Mouse (Mus musculus): ENCODE measurements around the gene Mgat5. TPM values are rescaled to one million over a fixed set of nuclear protein-coding genes. Genes with fewer than 3 reads are reported as not detected.

Mgat5 gene
- total RNA-seq, 2 experiments from 2014 or later: 18.3 to 24.9 TPM

DNA sequence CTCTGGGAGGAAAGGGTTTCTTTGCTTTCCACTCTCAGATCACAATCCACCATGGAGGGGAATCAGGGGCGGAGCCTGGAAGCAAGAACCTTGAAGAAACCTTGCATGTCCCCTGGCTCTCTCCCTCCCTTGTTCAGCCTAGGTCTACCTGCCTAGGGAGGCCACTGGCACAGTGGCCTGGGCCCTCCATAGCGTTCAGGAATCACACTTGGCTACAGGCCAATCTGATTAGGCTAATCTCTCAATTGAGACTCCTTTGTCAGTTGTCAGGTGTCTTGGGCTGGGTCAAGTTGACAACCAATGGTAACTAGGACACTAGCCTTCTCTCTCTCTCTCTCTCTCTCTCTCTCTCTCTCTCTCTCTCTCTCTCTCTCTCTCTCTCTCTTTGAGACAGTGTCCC lies 12.2 kb downstream of the Mgat5 start:
- DNase-seq (ENCODE audit: low spot score in 2 of 2): no peak

DNA sequence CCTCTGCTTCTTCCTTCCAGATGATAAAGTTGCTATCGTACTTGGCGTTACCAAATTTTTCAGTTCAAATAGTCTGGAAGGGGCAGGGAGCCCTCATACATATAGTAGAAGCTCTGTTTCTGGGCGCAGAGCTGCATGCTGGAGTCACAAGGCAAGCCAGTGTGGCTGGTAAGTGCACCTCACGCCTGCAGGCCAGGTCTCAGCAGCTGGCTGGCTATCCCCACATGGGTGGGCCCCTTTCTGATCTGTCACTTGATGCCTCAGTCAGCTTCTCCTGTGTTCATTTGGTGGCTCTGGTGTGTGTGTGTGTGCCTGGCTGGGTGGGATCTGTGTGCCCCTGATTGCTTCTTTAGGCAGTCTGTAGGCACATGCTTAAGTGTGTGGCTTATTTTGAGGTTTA lies 12.8 kb downstream of the Mgat5 start:
- DNase-seq (ENCODE audit: low spot score in 2 of 2): no peak

- no peak for DNase-seq (ENCODE audit: low spot score in 2 of 2)
Measured at GRCm38 (mm10) chr1:127218182-127218581, 13.4 kb downstream of the Mgat5 start.

DNA sequence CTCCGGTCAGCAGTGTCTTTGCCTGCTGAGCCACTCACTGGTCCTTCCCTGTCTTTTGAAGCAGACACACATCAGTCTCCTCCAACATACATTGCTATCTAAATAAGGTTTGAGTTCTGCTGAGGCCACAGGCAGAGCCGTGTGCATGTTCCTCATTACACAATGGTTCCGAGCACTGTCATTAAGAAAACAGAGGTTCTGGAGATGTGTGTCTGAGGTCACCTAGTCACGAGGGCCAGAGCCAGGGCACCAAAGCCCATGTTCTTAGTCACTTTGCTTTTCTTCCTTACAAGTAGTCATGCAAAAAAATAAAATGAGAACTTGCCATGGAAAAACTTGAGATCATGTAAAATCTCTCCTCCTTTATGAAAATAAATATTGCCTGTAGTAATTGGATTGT lies 14.3 kb downstream of the Mgat5 start:
- DNase-seq (ENCODE audit: low spot score in 2 of 2): no peak

- DNase-seq (ENCODE audit: low spot score in 2 of 2): no peak
Measured at GRCm38 (mm10) chr1:127219621-127220020, 14.8 kb downstream of the Mgat5 start.

GRCm38 (mm10) chr1:127221998-127222736 lies 17.4 kb downstream of the Mgat5 start:
- DNase-seq (ENCODE audit: low spot score in 2 of 2): no peak

GRCm38 (mm10) chr1:127225060-127225459 lies 20.2 kb downstream of the Mgat5 start:
- DNase-seq (ENCODE audit: low spot score in 2 of 2): no peak

GRCm38 (mm10) chr1:127229011-127229410 lies 24.2 kb downstream of the Mgat5 start:
- no peak for DNase-seq (ENCODE audit: low spot score in 2 of 2)

DNA sequence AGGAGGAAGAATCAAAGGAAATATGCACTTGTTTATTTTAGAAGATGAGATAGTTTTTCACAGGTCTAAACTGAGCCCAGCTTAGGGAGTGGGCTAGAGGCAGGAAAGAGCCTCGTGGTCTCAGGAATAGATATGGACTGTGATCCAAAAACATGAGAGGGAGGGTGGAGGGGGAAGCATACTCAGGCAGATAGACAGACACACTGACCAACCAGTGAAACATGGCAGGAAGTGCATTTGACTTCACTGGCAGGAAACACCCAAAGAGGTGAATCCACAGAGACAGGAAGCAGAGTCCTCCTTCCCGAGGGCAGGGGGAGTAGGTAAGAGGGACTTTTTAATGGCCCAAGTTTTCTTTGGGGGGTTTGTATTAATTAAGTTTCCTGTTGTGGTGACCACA lies 25.7 kb downstream of the Mgat5 start:
- DNase-seq (ENCODE audit: low spot score in 2 of 2): no peak

- no peak for DNase-seq (ENCODE audit: low spot score in 2 of 2)
Measured at GRCm38 (mm10) chr1:127233191-127233651, 28.4 kb downstream of the Mgat5 start.

- DNase-seq (ENCODE audit: low spot score in 2 of 2): no peak
Measured at GRCm38 (mm10) chr1:127235157-127235556, 30.3 kb downstream of the Mgat5 start.

DNA sequence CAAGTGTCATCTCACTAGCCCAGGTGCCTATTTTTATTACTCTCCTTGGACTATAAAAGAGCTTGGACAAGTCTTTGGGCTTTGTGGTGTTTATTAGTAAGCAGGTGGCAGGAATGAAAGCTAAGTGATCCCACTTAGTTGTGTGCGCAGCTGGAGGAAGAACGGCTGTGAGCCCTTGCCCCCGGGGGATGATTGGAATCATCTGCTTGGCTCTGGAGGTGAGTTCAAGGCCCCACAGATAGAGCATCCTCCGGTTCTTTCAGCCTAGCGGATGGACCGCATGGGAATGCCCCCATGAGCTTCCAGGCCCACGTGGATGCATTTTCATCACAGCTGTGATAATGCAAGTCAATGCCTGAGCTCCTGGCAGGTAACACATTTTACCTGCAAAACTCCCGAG lies 31.6 kb downstream of the Mgat5 start:
- no peak for DNase-seq (ENCODE audit: low spot score in 2 of 2)

DNA sequence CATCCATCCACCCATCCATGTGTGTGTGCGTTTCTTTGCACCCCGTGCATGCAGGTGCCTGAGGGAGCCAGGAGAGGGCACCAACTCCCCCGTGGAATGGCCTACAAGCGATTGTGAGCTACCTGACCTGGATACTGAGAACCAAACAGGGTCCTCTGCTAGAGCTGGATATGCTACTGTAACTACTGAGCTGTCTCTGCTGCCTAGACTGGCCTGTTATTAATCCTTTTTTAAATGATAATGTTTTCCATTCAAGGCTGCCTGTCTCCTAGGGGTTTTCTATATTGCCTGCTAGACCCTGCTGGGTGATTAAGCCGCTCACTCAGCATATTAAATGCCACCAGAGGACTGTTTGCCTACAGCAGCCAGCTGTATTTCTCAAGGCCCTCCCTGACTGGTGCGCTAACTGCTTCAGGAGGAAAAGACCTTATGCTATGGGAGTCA lies 34.1 kb downstream of the Mgat5 start:
- no peak for DNase-seq (ENCODE audit: low spot score in 2 of 2)

GRCm38 (mm10) chr1:127239914-127240313 lies 35.1 kb downstream of the Mgat5 start:
- DNase-seq (ENCODE audit: low spot score in 2 of 2): no peak

GRCm38 (mm10) chr1:127242151-127242887 lies 37.5 kb downstream of the Mgat5 start:
- DNase-seq (ENCODE audit: low spot score in 2 of 2): no peak

DNA sequence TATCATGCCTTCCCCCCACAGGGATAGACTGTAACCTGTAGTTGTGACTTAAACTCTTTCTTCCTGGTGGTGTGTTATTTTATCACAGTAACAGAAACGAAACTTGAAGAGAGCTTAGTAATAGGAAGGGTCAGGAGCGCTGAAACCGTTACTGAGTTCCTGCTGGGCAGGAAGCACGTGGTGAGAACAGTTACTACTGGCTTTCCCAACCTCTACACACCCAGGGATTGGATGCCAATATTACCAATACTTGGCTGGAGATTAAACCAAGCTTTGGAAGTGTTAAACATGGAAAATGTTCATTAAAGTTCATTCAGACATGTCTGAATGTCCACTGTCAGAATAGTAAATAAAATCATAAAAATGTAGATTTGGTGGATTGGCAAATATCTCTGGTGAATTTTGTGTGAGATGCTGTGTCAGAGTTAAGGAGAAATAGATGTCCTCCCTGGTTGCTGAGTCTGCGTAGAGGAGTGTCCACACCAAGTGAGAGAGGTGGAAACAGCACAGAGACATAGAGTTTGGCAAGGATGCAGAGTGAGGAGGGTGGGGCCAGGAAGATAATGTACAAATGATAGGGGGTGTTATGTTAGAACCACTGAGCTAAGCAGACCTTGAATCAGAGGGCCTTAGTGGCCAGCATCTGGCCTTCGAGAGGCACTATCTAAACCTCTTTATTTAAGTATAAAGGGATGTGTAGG lies 38.2 kb downstream of the Mgat5 start:
- DNase-seq (ENCODE audit: low spot score in 2 of 2): no peak

- DNase-seq (ENCODE audit: low spot score in 2 of 2): no peak
Measured at GRCm38 (mm10) chr1:127244054-127244770, 39.4 kb downstream of the Mgat5 start.

- DNase-seq (ENCODE audit: low spot score in 2 of 2): no peak
Measured at GRCm38 (mm10) chr1:127246158-127246557, 41.3 kb downstream of the Mgat5 start.

DNA sequence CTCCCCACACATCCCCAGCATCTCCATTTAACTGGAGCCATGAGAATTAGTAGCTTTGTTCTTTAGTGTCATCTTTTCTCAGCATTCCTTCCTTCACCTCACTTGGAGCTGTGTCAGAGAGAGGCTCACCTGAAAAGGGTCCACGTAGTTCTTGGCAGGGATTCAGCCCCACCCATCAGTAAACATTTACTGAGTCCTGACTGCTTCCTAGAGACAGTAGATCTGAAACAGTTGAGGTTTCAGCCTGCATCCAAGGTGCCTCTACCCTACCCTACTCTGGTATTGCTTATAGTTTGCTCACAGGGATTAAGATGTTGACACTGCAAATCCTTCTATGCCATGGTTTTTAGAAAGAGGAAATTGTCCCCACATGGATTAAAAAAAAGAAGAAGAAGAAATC lies 43.6 kb downstream of the Mgat5 start:
- no peak for DNase-seq (ENCODE audit: low spot score in 2 of 2)

DNA sequence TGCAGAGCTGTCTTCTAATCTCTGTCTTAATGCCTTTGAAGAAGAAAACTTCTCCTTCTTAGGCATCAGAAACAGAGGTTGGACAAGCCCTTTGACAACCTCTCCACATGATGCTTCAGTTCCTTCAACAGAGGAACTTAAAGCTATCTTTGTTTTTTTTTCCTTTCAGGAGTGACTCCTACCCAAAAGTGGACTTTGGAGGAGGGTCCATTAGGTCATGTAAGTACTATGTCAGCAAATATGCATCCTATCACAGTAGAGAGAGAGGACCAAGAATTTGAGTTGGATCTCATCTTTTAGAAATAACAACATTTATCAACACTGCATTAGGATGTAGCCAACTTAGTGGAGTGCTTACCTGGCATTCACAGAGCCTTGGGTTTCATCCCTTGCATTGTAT lies 44.8 kb downstream of the Mgat5 start:
- DNase-seq (ENCODE audit: low spot score in 2 of 2): no peak

GRCm38 (mm10) chr1:127250313-127250712 lies 45.5 kb downstream of the Mgat5 start:
- no peak for DNase-seq (ENCODE audit: low spot score in 2 of 2)

Data from adrenal gland, postnatal 4 days (tissue).